Mouse (Mus musculus) adrenal gland, adult 8-10 months (tissue): ENCODE data around the gene Cdk5rap1. TPM values are rescaled to one million over a fixed set of nuclear protein-coding genes. Genes with fewer than 3 reads are reported as not detected.
"Not testable (repeated sequence)": the region's sequence is repeated elsewhere in the genome, so short reads cannot be mapped to it uniquely, and the experiment has no call there.

Source experiments
- DNase-seq: peaks from one replicate; pipeline ENCODE4 v3.0.0; 2022
- total RNA-seq, 4 experiments: library from RNA; stranded (reverse); gene quantifications; 2 replicates each; pipeline ENCODE4 v1.2.4; 2022

Cdk5rap1 gene
- total RNA-seq, 4 experiments from 2014 or later = 13.7 to 25.4 (median 18.6) TPM

DNA sequence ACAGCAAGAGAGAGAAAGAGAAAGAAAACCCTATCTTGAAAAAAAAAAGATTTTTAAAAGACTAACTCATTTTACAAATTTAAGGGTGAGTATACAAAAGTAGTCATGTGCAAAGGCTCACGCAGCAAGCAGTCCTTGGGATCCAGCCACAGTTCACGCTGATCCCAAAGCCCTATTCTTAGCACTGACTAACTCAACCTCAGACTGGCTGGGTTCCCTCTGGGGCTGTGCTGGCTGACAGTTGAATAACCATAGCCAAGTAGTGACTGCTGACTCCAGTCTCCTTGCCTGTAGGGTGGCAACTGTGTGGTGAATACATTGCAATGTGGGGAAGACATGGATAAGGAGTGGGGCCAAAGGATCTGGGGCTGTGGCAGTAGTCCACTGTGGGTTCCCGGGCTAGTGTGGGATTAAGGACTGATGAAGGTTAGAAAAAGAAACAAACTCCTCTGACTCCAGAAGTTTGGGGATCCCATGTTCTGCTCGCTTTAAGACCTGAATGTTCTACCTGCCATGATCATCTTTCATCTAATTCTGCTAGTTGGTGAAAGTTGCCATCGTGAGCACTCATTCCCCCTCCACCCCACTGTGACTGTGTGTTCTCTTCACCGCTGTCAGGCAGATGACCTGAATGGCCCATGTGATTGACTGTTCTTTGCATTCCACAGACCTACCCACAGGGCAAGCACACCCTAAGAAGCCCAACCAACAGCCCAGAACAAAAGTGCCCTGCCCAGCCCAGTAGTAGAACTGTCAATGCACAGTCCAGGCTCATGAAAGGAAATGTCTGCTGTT, 2.2 kb upstream of the Cdk5rap1 start:
- peak; percentile 29 for DNase-seq

DNA sequence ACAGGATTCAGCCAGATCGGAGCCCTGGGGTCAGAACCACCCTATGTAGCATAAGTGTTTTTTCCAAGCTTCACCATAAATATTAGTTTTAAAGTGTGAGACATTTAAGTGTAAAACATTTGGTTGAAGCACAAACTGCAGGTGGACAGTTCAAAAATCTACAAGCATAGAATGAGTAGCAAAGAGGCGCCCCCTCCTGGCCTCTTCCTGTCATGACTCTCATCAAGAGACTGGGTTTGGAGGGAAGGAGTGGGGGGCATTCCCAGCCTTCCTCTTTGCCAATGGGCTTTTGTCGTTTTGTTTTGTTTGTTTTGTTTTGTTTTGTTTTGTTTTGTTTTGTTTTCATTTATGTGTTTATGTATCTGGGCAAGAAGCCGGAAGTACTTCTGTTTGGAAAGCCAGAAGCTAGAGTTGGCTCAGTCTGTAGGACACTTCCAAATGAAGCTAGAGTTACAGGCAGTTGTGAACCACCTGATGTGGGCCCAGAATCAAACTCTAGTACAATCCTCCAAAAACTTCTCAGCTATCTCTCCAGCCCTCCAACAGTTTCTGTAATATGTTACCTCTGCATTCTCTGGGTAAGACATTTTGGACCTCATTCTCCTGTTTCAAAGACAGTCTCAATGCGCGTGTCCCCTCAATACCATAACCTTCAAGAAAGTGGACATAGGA, 1.3 kb upstream of the Cdk5rap1 start:
- DNase-seq = no peak

DNA sequence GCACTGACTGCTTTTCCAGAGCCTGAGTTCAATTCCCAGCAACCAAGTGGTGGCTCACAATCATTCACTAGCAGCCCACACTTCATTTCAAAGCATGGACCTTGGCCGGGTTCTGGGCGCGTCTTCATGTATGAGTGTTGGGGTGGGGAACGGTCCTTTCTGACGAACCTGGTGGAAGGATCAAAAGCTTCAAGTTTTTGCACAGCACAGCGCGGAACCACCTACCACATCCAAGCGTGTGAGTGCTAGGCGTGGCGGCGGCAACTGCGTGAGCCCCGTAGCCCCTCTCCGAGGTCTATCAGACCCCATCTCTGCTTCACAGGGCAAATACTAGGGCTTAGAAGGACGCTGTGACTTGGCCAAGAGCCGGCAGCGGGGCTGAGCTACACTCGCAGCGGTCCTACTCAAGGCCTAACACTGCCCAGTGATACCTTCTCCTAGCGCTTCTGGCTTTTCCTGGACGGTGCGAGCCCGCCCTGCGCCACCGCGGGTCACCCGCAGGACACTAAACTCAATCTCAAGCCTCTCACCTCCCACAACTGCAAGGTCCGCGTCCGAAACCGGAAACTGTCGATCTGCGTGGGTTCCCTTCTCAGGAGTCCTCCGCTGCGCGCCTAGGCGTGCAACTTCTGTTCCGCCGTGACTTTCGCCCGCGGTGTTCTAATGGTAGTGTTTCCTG, 520 bp downstream of the Cdk5rap1 start:
- DNase-seq = peak; percentile 79

DNA sequence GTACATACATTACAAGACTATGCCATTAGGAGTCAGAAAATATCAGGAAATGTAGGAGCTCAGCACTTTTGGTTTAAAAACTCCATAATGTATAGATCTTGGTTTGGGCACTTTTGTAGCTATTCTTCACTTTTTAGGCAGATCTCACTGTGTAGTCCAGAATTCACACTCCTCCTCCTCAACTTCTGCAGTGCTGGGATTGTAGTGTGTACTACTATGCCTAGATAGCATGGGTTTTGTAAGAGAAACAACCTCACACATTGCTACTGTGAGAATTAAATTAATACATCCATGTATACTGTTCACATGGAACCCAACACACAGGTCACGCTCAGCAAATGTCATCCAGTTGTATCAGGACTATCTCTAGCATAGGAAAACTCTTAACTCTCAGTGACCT, 5.3 kb downstream of the Cdk5rap1 start:
- no peak for DNase-seq

DNA sequence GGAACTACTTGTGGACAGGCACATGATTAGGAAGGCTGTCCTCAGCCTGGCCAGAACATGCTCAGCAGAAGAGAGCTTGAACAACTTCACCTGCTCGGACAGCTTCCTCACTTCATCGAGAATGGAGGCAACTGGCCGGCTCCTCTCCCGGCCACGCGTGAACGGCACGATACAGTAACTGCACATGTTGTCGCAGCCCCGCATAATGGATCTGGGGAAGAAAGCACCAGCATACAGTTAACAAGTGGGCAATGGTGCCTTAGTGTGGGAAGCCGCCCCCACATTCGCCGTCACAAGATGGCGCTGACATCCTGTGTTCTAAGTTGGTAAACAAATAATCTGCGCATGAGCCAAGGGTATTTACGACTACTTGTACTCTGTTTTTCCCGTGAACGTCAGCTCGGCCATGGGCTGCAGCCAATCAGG, 18.8 kb downstream of the Cdk5rap1 start:
- not testable (repeated sequence) for DNase-seq

DNA sequence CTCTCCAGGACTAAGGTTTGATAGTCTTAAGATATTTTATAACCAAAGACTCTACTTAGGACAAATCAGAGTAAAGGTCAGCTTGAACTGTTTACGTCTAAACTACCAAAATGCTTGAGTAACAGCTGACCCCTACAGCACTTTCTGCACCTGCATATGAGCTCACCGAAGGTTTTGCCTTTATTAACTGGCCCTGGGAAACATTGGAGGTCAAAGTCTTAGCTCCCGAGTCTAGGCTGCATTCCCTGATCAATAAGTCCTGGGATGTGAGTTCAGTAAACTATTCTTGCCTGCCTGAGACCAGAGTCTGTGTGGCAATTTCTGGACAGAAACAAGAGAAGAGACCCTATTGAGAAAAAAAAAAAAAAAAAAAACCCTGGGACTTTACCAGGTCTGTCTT, 24.7 kb downstream of the Cdk5rap1 start:
- no peak for DNase-seq

DNA sequence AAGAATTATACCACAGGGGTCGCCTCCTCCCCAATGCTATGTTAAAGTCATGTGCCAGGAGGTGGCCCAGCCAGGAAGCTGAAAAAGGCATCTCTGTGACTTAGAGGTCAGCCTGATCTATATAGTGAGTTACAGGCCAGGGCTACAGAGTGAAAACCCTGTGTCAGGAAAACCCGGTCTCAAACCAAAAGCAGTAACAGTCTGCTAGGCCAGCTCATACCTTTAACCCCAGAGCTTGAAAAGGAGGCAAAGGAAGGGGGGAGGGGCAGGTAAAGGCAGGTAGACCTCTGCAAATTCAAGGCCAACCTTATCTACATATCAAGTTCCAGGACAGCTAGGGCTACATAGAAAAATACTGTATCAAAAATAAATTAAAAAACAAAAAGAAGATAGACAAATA, 33.5 kb downstream of the Cdk5rap1 start:
- no peak for DNase-seq

DNA sequence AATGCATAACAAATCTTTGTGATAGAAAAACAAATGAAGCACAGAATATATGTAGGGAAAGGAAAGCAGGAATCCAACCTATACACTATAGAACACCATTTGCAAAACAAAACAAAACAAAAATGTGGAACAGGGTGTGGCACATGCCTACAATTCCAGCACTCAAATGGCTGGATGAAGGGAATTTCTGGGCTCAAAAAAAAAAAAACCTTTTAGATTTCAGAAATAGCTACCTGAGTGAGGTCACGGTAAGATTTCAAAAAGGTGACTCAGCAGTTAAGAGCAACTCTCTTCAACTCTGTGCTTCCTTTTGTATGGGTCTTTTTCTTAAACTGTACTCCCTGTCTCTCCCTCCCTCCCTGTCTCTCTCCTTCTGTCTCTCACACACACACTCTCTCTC, 34.6 kb downstream of the Cdk5rap1 start:
- no peak for DNase-seq

DNA sequence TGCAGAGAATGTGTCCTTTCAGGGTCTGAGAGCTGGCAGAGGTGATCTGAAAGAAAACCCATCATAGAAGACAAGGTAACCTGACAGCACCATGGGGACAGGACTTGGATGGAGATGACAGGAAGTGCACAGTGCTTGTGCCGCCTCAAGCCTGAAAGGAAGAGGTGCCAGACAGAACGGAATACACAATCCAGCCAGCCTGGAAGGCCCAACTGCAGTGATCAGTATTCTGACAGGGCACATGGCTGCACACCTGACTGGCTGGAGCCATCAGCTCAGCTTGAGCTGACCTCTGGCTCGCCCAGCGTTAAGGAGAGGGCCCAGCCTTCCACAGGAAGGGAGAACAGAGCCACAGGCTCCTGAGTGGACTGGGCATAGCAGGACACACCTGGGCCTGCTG, 37.2 kb downstream of the Cdk5rap1 start:
- DNase-seq = no peak

DNA sequence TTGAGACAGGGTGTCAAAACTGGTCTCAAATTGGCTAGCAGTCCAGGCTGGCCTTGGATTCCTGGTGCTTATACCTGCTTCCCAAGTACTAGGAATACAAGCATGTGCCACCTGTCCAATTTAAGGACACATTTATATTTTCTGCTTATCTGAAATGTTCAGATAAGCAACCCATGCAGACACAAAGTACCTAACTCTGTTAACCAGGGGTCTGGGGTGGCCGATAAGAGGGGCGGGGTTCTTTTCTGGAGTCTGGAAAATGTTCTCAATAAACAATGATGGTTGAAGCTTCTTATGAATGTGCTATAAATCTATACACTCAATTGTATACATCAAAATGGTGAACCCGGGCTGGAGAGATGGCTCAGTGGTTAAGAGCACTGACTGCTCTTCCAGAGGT, 46.0 kb downstream of the Cdk5rap1 start:
- DNase-seq = no peak

DNA sequence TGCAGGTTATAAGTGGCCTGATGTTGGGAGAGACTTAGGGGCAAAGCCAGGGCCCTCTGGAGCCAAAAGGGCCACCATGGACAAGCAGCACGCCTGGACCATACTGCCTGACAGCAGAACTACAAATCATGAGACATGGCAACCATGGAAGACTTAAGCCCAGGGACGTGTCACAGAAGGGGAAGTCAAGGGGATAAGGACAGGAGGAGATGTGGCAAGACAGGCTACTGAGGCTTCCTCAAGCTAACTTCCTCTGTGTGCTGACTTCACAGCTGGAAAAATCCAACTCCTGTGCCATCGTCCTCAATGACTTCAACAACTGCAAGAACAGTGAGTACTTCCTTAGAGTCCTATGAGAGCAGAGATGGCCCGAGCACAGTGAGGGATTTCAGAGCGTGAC, 59.0 kb downstream of the Cdk5rap1 start:
- not testable (repeated sequence) for DNase-seq

DNA sequence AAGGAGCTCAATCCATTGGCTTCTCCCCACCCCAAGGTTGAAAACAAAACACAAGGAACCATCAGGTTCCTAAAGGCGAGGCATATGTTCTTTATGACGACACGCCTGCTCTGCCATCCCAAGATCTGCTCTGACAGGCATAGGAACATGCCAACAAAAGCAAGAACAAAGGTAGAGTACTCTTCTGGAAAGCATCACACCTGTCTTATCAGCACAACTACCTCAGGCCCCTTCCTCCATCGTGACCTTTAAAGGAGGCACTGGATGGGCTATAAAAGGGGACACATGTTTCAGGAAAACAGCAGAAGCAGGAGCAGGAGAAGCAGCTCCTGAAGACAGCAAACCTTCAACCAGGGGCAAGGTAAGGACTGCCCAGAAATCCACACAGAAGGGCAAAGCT, 65.9 kb downstream of the Cdk5rap1 start, which contains the start of gene Bpifb9b:
TSS of gene Bpifb9b (plus strand) at position 301 of the 400 bp plus-strand sequence.
- not testable (repeated sequence) for DNase-seq

DNA sequence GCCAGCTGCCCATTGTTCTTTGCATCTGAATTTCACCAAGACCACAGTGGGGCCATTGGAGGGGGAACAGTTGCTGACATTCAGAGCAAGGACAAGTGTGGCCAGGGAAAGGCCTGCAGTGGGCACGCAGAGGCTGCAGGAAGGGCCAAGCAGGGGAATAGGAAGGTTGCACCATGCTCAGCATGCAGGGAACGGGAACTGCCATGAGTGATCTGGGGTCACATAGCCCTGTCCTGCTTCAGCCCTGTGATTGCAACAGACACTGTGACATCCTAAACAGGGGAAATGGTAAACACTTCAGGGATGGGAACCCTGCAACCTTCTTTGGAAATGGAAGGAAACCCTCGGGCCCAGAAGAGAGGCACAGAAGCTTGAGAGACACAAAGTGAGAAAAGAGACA, 68.2 kb downstream of the Cdk5rap1 start:
- DNase-seq = not testable (repeated sequence)

DNA sequence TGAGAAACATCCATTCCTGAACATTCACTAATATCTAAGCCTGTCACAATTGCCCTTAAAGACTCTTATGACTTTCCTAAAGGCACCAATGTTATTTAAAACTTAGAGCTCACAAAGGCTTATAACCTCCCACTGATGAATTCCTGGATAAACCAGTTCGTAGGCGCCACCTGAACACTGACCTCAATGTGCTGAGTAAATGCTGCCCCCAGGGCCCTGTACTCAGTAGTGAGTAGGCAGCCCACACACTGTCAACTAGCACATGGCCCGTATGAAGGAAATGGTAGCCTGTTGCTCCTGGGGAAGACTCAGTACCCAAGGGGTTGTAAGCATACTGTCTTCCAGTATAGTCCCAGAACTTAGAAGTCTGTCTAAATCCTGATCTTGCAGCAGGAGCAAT, 71.0 kb downstream of the Cdk5rap1 start:
- DNase-seq = no peak

DNA sequence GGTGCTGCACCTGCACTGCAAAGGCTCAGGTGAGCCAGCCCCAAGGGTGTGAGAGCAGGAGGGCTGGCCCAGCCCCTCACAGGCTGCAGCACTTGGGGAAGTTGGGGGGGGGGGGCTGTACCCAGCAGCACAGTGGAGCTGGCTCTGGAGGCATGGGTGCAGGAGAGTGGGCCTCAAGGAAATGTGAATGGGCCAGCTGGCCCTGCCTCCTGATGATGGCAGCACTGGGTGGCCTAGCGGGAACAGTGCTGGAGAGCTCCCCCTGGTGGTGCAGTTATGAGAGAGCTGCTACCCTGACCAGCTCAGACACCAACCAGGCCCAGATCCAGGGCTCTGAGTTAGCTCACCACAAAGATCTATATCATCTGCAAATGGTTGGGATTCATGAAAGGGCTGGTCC, 72.3 kb downstream of the Cdk5rap1 start:
- DNase-seq = peak; percentile 32

DNA sequence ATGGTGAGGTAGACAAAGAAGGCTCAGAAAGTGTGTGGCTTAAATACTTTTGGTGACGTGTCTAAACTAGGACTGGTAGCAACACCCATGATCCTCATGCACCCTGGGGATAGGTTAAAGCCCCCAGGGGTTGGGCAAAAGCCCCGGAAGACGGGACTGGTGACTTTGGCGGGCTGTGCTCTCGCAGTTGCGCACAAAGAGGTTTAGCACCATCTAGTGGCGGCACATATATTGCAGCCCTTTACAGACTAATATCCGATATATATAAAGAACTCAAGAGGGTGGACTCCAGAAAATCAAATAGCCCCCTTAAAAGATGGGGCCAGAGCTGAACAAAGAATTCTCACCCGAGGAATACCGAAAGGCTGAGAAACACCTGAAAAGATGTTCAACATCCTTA, 78.1 kb downstream of the Cdk5rap1 start:
- DNase-seq = not testable (repeated sequence)

DNA sequence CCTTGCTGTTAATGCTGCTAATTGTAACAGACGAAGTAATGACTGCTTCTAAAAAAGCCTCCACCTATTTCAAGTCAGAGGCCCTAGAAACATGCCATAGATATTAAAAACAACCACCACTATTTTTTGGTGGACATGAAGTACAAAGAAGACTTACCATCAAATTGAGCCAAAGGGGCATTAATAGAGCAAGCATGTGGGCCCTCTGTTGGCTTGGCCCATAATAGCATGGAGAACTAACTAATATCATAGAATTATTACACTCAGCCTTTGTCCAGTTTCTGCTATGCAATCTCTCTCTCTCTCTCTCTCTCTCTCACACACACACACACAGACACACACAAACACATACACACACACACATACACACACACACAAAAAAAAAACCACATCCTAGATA, 80.0 kb downstream of the Cdk5rap1 start:
- no peak for DNase-seq

DNA sequence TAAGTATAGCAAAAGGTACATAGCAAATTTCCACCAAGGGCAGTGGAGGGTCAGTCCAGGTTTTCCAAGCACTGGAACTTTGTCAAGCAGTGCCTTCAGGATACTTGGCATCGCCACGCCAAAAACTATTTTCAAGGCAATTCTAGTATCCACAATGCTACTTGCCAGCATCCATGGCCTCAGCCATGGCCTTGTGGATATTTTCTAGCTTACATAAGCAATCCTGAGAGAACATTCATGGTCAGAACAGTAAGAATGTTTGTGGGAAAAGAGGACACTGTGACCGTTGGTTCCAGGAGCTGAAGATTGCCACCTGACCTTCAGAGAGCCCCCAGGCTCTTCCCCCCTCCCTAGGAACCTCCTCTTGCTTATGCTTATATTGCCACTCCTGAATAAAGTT, 80.9 kb downstream of the Cdk5rap1 start:
- DNase-seq = peak; percentile 56

Other genes with a start within 250 kb of the Cdk5rap1 start
- not detected for gene Bpifa3, start 242.7 kb downstream of the Cdk5rap1 start, total RNA-seq
- not detected for gene Bpifa1, start 230.1 kb downstream of the Cdk5rap1 start, total RNA-seq
- gene Bpifa5, start 210.4 kb downstream of the Cdk5rap1 start, total RNA-seq = not detected
- gene Bpifb1, start 182.2 kb downstream of the Cdk5rap1 start, total RNA-seq = not detected
- gene Bpifb5, start 149.3 kb downstream of the Cdk5rap1 start, total RNA-seq = under 1 TPM in 2 of 4 experiments, not detected in 2; 0.24 to 0.35 TPM
- under 1 TPM in 1 of 4 experiments, not detected in 3; 0.87 TPM for gene Bpifb9a, start 115.2 kb downstream of the Cdk5rap1 start, total RNA-seq
- under 1 TPM in 1 of 4 experiments, not detected in 3; 0.87 TPM for gene Bpifb9b, start 65.8 kb downstream of the Cdk5rap1 start, total RNA-seq
- gene Snta1, start 35.1 kb upstream of the Cdk5rap1 start, total RNA-seq = 10 to 100 TPM; 21.3 to 37.6 (median 31.5) TPM
- 10 to 100 TPM; 34.0 to 55.4 (median 43.4) TPM for gene Cbfa2t2, start 63.5 kb upstream of the Cdk5rap1 start, total RNA-seq
- under 1 TPM in 2 of 4 experiments, not detected in 2; 0.46 to 0.71 TPM for gene 1700003F12Rik, start 174.1 kb upstream of the Cdk5rap1 start, total RNA-seq
- gene Actl10, start 178.8 kb upstream of the Cdk5rap1 start, total RNA-seq = under 1 TPM in 2 of 4 experiments, not detected in 2; 0.17 to 0.31 TPM
- 1 to 10 TPM in 3 of 4 experiments, under 1 TPM in 1; 0.41 to 3.1 (median 2.6) TPM for gene Necab3, start 185.9 kb upstream of the Cdk5rap1 start, total RNA-seq
- gene E2f1, start 196.9 kb upstream of the Cdk5rap1 start, total RNA-seq = 10 to 100 TPM in 3 of 4 experiments, 1 to 10 TPM in 1; 9.9 to 12.9 (median 12.0) TPM
- gene Pxmp4, start 230.7 kb upstream of the Cdk5rap1 start, total RNA-seq = 10 to 100 TPM; 28.8 to 36.5 (median 32.1) TPM
- gene Zfp341, start 240.3 kb upstream of the Cdk5rap1 start, total RNA-seq = 1 to 10 TPM; 2.9 to 4.4 (median 4.0) TPM
- 1 to 10 TPM in 1 of 4 experiments, not detected in 3; 1.4 TPM for gene 4930519P11Rik, start 240.4 kb upstream of the Cdk5rap1 start, total RNA-seq